Mouse (Mus musculus) Muller cell, postnatal 12 days (primary cell): ENCODE data around the gene Uaca.

Experiments used
- DNase-seq: peaks from one replicate; pipeline ENCODE4 v3.0.0-alpha.2; 2015; ENCODE audit errors: inconsistent ontology term

The Uaca gene

DNA sequence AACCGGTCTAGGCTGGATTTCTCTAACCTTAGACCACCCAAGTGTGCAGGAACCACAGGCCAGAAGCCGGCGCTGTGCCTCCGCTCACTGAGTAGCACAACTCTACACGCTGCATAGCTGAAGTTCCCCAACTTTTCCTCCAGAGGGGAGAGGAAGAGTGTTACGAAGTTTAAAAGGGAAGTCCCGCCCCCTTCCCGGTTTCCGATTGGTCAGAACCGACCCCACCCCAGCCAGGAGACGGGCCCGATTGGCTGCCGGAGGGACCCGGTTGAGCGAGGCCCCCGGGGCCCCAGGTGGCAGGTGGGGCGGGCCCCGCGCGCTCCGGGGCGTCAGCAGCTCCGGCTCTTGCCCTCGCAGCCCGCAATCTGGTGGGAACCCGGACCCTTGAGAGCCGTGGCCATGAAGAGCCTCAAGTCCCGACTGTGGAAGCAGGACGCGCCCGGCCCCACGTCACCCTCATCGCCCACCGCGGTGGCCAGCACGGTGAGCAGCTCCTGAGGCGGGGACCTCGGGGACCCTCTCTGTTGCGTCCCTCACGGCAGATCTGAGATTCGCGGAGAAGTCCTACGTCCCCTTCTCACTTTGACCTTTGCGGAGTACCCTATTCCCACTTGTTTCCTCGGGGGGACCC is at the start of gene Uaca:
TSS of gene Uaca (plus strand) at position 333 of the 631 bp plus-strand sequence.
- DNase-seq: peak; percentile 98

DNA sequence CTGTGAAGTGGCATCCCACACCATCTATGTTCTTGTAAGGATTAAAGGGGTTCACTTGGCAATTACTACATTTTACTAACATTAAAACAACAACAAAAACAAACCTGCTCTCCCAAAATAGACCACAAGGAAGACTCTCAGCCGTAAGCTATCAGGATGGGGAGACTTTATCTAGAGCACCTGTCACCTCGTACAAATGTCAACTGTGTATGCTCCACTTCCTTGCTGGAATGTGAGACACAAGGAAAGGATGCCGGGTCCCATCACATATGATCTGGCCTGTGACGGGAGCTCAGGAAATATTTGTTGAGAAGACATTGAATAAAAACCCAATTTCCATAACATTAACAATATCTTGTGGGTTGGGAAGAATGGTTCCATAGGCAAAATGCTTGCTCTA is 49.4 kb upstream of the Uaca start:
- peak; percentile 65 for DNase-seq

DNA sequence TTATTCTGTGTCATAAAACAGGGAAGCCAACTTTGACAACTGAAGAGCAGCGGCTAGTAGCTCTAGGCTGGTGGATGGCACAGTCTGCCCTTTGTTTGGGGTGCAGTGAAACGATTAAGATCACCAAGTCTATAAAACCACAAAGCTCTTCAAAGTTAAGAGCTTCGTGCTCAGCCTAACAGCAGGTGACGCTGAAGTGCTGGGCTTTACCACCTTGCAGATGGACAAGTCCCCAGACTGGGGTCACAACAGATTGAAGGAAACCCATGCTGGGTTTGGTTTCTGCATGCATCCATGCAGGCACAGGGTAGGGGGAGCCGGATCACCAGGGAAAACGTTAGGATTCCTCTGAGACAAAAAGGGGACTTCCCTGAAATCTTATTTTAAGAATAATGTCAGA is 47.8 kb upstream of the Uaca start:
- no peak for DNase-seq

DNA sequence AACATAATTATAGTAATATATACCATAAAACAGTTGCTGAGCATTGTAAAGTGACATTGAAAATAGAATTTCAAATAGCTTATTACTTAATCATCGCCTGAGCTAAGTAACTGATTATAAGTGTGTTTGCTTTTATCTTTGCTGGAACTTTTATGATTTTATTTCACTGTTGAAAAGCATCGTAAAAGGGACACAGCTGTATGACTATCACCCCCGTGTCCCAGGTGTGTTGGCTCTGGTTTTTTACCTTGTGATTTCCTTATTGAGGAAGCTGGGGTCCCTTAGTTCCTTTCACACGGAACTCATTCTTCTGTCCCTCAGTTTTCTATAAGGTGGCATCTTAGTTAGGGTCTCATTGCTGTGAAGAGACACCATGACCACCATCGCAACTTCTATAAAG is 46.7 kb upstream of the Uaca start:
- DNase-seq: no peak

DNA sequence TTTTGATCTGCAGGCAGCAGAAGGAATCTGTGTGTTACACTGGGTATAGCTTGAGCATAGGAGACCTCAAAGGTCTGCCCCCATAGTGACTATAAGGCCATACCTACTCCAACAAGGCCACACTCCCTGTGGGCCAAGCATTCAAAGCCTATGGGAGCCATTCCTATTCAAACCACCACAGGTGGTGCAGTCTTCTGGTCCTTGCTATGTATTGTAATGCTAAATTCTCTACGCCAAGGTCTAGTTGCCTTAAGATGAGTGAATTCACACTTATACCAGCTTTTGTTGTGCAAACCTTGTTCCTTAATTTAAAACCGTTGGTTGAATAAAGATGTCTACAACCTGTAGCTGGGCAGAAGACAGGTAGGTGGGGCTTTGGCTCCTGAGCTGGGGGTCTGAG is 46.2 kb upstream of the Uaca start:
- DNase-seq: no peak

DNA sequence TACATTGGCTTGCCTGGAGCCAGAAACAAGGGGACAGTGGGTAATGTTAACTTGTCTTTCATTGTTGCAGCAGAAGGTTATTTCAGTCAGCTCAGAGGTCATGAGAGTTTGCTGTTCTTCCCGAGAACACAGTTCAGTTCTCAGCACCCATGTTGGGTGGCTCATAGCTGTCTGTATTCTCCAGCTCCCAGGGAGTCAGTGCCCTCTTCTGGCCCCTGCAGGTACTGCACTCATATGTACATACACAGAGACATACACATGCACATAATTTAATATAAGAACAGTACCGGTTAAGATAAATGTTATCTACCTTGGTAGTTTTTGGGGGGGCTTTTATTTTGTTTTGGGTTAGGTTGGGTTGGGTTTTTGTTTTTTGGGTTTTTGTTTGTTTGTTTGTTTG is 45.2 kb upstream of the Uaca start:
- DNase-seq: no peak

DNA sequence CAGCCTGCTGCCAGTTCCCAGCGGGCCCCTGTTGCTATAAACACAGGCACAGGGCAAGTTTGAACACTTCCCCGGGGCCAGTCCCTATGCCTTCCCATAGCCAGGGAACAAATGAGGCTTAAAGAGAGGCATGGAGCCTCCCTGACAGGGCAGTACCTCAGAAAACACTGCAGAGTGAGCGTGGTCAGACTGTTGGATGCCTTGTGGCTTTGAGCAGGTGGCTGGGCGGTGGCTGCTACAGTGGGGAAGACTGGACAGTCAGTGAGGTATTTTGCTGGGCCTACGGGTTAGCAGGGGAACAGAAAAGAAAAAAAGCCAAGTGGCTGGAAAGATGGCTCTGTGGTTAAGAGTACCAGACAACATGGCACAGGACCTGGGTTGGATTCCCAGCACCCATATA is 43.2 kb upstream of the Uaca start:
- DNase-seq: no peak

DNA sequence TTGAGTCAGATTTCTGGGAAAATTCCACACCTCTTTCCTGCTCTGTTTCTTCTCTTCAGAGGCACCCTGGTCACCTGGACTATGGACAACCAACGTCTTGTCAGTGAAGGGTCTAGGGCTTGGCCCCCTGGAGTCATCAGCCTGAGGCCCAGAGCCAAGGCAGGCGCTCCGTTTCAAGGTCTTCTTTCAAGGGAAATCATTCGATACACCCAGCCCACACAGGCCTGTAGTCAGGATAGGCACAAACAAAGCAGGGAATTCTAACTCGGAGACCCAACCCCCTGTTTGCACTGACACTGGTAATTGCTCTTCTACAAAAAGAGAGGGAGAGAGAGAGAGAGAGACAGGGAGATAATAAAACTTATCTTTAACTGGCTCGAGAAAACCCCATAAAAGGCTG is 42.4 kb upstream of the Uaca start:
- no peak for DNase-seq

DNA sequence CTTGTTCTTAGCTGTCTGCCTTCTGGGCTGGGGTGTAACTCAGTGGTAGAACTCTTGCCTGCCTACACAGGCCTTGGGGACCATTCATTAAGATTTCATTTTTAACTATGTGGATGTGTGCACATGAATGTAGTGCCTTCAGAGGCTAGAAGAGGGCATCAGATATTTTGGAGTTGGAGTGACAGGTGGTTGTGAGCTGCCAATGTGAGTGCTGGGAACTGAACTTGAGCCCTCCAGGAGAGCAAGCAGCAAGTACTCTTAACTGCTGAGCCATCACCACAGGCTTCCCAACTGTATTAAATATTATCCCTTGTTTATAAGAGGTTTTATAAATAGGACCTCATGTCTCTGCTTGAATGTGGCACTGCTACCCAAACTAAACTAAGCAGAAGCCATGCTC is 41.7 kb upstream of the Uaca start:
- DNase-seq: no peak

DNA sequence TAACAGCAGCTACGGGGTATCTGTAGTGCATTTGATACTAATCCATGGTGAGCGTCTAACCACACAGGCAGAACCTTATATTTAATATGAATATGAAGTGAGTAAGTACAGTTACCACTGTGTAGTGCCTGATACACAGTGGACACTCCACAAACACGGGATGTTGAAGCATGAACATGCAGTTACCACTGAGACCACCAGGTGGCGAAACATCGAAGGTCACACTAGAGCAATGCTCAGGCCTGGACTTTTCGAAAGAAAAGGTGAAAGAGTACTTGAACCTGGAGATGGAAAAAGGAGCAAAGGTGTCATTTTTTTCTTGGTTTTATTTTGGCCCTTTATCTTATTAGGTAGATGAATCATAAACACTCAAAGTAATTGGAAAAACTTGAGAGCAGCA is 38.1 kb upstream of the Uaca start:
- no peak for DNase-seq

DNA sequence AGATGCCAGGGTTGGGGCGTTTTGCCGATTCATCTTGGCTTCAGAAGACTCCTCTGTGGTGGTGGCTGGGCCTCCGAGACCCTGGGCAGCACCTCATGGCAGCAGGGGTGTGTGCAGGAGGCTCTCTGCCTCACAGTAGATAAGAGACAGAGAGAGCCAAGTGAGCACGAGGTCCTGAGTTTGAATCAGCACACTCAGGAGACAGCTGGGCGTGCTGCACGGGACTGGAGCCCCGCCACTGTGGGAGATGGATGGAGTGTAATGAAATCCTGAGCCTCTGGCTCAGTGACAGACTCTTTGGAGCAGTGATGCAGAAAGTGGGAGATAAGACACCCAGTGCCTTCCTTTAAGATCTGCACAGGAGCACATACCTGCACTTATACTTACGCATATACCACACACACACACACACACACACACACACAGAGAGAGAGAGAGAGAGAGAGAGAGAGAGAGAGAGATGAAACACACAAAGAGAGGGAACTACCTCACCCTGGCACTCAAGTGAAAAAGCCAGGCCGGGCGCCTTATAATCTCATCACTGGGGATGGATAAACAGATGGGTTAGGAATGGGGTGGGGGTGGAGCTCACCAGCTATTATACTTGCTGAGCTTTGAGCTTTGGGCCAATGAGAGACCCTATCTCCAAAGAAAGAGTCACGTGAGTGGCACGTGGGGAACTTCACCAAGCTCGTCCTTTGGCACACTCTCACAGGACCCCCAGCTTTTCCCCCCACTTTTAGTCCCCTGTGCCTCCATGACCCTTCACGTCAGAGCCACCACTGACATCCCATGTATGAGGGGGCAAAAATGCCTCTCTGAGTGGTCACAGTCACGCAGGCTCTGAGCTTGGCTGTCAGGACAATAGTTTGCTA is 37.2 kb upstream of the Uaca start:
- DNase-seq: no peak

DNA sequence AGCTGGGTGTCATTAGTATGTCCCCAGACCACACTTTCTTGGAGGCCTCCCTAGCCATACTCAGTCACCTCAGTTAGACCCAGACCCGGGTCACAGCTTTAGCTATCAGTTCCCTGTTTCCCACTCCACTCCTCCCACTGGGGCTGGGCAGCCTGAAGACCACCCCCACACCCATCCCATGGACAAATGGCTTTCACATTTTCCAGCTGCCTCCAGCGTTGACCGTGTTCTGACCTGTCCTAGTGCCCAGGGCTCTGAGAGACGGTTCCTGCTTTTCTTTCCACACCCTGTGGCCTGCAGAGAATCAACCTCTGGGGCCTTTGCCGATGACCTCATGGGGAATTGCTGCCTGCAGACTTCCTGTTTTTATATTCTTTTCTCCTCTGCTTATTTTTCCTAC is 36.5 kb upstream of the Uaca start:
- no peak for DNase-seq

DNA sequence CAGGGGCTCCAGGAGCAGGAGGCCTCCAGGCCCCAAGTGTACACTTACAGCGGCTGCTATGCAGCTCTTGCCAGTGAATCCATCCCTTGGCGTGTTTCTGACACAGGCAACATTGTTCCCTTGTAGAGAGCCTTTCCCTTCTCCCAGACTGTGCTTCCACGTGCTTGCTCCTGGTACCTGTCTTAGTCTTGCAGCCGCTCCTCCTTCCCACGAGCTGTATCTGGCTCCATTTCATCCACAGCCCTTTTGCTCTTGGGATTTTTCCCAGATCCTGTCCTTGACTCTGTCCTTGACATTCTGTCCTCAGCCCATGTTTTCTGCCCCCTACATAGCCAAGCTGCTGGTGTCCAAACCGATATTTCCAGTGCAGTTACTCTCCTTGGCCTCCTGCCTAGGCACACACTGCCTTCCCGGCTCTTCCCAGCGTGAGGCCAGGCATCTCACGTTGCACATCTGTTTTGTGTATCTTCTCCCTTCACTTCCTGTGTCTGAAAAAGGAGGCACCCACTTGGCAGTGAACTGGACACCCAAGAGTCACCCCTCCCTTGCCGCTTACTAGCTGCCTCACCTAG is 34.8 kb upstream of the Uaca start:
- DNase-seq: no peak

DNA sequence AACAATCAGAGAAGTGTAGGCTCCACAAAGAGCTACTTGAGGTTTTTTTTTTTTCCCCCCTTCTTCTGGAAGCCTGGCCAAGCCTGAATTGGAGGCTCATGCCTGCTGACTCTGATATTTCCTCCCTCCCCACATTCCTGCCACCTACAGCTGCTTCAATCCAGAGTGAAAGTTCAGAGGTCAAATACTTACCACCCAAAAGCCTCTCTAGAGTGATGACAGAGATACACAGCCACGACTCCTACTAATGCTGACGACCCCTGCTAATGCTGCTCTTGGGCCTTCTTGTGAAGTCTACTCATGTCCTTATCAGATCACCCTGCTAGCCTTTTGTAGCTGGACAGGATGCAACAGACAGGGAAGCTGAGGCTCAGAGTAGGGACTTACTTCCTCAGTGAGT is 29.2 kb upstream of the Uaca start:
- peak; percentile 47 for DNase-seq

DNA sequence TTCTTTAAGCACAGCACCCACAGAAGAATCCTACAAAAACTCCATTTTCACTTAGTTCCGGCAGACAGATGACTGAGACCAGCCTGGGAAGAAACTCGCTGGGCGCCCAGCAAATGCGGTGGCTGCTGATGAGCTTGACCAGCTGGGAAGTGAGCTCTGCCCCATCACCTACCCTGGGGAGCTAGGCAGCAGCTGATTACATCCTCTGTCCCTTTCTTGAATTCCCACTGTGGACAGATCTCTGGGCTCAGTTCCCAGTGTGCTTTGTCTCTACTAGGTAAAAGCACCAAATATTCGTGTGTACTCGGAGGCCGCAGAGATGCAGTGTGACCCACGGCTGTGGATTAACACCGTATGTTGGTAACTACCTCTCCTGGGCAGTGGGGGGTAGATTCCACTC is 25.9 kb upstream of the Uaca start:
- DNase-seq: peak; percentile 70

DNA sequence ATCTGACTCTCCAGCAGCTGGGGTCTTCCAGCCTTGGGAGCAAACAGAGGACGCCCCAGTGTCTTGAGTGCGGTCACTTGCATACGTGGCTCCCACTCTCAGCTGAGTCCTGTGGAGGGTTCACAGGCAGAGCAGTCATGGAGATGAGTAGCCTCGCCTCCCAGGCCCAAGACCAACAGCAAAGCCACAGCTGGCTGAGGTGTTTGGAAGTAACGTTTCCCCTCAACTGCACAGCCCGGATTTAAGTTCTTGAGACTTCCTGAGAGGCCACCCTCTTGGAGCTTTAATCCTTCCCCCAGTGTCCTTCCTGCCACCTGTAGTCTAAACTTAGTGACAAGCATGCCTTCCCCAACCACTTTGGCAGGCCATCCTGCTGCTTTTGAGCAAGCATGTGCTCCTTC is 24.6 kb upstream of the Uaca start:
- DNase-seq: no peak

DNA sequence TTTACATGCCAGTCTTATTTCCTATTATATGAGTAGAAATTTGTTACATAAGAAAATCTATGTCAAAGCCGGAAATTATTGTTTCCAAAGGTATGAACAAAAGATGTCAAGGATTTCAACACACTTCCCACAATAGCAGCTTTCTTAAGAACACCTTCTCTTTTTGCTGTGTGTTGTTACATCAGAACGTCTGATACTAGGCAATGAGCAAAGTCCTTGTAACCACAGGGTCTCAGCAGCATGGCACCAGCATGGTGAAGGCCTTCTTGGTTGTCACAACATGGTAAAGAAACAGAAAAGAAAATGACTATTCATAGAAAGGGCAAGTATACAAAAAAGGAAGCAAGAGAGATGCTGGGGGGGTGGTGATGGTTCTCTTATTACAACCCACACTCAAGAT is 20.6 kb upstream of the Uaca start:
- DNase-seq: no peak

DNA sequence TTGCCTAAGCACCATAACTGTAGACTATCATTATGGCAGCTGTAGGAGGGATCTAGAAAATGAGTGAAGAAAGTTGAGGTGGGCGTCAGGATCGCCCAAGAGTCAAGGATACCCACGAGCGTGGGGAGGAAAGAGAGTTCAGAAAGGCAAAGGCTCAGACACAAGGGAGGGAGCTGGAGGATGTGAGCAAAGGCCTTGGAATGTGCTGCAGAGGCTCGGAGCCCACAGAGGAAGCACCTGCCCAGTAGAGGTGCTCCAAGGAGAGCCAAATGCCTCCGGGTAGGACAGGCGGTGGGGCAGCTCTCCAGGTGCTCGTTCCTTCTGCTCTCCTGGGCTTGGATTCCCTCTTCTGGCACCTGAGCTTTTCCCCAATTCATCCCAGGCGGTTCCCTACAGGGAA is 17.4 kb upstream of the Uaca start:
- DNase-seq: no peak

DNA sequence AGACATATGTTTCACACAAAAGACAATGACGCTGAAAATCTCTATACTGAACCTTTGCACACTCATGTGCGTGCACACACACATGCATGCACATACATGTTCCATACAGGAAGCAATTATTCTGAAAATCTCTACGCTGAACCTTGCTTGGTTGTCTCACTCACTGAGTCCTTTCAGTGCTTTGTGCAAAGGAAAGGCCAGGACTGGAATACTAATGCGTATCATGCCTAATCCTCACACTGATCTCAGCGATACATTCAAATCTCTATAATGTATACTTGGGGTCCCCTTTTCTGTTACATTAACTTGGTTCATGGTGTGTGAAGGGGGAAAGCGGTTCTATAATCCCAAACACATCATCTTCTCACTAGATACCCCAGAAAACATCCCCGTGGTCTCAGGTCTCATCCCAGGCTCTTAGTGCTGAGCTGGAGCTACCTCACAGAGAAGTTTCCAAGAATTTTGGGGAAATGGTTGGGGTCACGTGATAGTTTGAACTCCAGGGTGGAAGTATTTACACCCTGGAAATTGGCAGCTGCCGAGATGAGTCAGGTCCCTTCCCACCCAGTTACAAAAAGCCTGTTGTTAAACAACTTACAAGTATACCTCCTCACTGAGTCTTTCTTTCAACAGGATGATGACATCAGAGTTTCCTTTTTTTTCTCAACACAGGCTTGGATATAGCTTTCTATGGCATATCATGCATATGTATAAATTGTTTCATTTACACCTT is 12.1 kb upstream of the Uaca start:
- no peak for DNase-seq

DNA sequence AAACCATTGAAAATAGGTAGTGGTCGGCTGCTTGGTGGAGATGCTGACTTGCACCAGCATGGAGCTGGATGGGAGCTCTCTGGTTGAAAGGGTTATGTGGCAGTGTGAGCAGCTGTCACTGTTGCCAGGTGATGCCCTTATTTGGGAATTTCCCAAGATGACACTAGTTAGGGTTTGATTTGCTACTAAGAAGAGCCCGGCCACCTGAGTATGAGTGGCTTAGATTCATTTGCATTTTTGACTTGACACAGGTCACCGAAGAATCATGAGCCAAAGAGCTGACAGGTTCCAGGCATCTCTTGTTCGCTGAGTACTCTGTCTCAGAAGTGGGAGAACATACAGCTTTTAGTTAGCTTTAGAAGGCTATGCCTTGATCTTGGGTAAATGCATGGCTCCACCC is 9.3 kb upstream of the Uaca start:
- no peak for DNase-seq

DNA sequence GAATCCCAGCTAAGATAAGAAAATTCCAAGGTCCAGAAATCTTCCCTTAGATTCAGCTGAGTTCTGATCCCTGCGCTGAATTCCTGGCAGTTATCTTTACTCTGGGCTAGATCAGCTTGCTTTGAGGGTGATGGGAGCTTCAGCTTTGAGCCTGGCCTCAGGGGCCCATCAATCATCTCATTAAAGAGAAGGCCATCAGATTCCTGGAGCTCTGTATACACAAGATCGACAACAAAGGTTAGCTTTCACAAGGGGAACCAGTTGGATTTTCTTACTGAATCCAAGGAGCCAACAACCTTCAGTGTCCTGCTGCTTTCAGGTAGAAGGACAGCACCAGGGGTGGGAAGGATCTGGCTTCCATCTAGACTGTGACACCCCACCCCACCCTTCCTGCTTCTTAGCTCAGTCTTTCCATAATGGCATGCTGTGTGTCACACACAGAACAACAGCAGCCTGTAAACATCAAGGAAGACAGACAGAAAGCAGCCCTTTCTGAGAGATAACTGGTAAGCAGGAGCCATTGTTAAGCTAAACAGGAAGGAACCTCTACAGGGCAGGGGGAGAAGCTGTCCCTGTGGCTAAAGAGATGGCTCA is 6.7 kb upstream of the Uaca start:
- DNase-seq: no peak

DNA sequence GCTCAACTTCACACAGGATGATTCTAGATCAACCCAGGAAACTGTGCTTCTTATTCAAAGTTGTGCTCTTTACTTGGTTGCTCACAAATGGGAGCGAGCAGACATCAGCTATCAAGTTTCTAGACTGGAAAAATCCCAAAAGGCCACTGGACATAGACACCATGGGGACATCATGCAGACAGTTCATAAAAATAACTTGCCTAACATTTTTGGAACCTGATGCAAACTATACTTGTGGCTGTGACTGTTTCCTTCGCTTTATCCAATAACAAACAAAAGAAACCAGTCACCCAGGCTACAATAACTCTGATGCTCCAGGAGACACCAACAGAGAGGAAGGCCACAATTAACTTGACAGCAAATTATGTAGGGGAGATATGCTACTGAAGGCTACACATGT is 4.1 kb upstream of the Uaca start:
- DNase-seq: peak; percentile 51
